Mouse (Mus musculus): ENCODE results near the gene Pcgf5.
"Not testable (repeated sequence)": the region's sequence is repeated elsewhere in the genome, so short reads cannot be mapped to it uniquely, and the experiment has no call there.

The Pcgf5 gene

DNA sequence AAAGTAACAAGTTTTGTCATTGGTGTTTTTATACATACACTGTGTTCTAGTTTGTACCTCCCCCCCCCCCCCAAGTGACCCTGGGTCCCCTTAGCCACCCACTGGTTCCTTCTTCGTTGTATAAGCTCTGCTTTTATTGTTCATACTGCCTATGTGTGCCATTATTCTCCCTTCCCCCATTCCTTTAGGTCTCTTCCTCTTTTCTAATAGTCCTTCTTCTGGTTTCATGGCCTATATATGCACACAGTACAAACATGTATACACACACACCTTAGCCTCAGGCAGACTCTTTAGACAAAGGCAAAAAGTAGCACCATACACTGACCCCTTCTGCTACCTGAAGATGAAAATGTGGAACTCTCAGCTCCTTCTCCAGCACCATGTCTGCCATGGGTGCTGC is 42.6 kb downstream of the Pcgf5 start:
- no peak for DNase-seq

DNA sequence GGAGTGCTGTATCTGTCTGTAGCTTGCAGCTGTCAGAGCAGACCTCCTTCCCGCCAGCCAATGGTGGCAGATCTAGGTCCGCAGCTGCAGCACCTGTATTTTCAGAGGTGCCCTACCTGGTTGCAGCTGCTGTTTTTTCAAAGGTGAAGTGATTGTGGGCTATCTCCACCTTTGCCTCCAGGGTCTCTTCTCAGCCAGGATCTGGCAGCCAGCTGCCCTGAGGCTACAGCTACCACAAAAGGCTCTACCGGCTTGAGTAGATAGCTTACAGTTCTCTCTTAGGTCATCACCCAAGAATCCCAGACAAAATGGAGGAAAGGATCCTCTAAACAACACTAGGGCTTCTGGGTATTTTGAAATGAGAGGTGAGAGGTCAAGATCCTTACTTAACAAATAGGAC is 50.4 kb downstream of the Pcgf5 start:
- no peak for DNase-seq

DNA sequence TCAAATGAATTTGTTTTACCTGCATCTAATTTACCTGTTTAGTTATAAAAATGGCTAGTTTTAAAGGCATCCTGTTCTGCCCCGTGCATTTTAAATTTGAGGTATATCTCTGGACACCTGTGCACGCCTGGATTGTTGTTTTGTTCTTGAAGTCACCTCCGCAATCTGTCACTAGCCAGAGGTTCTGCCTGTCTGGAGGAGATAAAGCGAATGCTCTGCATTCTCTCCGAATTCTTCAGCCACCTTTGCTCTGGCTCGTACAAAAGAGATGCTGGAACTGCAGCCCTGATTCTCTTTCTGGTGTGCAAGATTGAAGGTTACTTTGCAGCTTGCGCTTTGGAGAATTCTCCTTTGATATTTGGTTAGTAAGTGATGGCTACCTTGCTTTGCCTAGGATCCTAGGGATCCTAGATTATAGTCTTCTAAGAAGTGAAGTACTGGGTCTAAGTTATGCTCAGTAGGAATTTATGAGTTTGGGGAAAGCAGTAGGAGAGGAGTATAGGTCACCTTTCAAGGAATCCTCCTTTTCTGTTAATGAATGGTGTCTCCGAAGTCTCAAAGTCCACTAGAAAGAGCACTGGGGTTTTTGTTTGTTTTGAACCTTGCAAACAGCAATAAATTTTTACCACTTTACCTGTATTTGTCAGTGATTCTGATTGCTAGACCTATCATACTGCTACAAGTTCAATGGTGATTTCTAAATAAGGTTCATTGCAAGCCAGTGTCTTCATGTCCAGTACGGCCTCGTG is 60.4 kb downstream of the Pcgf5 start:
- DNase-seq: no peak

DNA sequence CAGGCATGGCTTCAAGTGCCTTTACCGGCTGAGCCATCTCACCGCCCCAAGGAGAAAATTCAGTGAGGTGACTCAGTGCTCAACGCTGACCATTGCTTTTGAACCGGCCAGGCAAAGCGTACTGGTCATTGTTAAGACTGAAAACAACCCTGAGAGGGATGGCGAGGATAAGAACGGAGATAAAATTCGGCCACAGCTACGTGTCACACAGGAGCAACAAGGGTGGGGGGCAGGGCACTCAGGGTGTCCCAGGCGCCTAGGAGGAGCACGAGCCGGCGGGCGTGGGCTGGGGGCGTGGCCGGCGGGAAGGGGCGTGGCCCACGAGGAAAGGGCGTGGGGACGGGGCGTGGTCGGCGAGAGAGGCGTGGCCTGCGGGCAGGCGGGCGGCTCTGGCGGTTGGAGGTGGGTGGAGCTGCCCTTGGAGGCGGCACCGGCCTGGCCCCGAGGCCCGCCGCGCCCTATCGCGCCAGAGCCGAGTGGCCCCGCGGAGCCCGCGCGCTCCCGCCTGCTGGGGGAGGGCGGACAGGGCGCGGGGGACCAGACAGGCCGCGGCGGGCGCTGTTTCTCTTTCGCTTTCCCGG is 61.3 kb downstream of the Pcgf5 start:
- peak; percentile 98 for DNase-seq

DNA sequence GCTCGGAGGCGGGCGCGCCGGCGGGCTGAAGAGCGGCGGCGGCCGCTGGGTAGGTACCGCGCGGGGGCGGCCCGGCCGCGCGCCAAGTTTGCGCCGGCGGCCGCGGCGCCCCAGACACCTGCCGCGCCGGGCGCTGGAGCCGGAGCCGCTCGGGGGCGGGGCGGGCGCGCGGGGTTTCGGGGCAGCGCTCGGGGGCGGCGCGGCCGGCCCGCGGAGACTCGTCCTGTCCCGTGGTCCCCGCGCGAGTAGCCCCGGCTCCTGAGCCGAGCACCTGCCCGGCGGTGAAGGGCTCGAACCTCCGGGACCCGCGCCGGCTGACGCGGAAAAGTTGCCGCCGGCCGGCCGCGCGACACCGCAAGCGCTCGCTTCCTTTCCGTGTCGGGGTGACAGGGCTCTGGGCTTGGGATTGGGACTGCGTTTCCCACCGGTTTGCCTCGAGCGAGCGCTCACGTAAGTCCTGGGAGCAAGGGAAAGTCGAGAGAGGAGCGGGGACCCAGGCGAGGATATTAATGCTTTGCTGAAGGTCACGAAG is 61.8 kb downstream of the Pcgf5 start:
- DNase-seq: no peak

DNA sequence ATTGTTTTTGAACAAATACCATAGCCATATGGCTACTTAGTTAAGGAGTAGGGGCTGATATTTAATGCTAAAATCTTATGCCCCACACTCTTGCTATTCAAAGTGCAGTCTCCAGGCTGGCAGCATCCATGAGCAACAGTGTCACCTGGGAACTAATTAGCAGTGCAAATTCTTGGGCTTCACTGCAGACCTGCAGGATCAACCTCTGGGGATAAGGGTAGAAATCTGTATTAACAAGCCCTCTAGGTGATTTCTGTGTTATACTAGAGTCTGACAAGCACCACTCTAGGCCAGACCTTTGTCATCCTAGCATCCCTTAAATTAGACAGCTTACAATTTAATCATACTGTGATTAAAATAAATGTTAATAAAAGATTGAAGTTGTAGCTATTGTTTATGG is 71.8 kb downstream of the Pcgf5 start:
- no peak for DNase-seq

DNA sequence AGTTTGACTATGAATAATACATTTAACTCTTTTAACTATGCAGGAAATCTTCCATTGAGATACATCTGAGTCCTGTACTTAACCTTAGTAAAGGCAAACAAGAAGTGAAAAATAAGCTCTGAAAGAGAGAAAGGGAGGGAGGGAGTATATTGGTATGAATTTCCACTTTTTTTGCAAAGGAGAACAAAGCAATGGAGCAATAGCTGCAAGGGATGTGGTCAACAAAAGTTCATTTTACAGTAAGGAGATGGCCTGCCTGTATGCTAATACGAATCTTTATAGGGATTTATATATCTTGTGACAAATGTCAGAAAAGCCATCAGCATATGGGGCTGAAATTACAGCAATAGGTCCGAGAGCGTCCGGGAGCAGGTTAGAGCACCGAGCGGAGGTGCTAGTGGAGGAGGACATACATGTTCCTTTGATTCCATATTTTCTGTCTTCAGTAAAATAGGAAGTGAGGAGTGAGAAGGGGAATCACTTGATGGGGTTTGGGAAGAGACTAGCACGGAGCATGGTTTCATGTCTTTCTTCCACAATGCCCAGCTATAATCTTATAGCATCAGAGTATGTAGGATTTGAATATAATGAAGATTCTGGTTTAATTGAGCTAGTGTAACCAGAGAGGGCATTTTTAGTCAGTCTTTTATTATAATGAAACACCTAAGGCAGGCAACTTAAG is 79.2 kb downstream of the Pcgf5 start:
- DNase-seq: no peak

DNA sequence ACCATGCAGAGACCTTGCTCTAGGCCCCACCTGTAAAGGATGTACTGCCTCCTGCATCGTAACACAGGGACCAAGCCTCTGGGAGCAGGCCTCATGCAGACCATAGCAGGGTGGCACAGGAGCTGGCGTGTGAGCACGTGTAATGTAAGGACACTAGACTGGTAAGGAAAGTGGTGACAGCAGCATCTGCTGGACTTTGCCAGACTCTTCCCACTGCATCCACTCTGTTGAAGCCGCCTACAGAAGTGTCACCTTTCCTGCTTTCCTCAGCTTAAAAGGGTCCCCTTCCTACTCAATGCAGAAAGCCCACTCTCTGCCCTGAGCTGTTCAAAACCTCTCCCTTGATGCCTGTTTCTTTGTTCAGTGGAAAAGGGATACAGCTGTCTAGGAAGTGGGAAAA is 80.0 kb downstream of the Pcgf5 start:
- DNase-seq: no peak

DNA sequence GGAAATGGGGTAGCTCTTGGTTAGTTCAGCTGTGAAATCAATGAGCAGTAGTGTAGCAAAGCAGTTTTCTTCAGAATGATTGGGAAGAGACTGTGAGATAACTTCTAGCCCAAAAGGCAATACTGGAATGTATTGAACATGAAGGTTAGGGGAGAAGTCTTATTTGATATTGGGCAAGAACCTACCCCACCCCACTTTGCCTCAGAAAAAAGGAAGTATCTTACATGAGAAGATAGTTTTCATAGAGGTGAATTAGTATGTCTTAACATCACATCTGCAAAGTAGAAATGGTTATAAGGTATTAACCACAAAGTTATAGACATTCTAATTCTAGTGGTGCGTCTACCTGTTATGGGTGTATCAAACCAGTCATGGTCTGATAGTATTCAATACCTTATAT is 81.2 kb downstream of the Pcgf5 start:
- DNase-seq: no peak

DNA sequence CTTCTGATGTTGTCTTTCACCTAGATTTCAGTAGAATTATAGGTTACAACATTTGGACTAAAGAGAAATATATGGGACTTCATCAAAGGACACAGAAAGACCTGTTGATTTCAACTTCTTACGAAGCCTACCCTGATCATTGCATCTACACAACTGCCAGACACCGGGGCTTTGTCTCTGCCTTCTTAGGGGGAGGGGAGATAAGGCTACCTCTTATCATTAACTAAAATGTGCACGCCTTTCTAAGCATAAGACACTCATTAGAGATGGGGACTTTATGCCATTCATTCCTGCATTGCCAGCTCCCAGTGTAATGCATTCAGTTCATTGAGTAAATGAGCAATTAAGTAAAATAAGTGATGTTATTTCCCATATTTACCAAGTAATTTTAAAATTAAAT is 85.1 kb downstream of the Pcgf5 start:
- DNase-seq: no peak

DNA sequence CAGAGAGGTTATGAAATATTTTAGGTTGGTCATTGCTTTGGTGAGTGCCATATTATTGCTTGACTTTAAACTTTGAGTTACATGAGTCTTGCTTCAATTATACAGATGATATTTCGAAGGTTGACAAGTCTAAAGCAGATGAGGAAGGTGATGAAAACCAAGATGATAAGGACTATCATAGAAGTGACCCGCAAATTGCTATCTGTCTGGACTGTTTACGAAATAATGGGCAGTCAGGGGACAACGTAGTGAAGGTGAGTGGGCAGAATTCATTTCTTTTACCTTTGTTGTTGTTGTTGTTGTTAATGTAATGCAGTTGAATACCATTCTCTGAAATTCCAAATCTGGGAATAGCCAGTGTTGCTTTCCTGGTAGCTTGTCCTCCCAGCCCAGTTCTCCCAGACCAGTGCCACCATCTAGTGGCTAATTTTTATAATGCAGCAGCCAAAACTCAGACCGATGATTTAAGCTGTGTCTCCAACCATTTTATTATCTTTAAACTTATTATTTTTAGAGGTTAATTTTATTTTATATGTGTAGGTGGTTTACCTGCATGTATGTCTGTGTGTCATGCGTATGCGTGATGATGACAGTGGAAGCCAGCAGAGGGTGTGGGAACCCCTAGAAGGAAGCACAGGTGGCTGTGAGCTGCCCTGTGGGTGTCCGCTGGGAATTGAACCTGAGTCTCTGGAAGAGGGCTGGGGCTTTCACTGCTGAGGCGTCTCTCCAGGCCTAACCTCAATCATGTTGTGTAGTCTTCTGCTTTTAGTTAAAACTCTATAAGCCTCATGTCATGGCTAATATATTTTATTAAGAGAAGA is 92.0 kb downstream of the Pcgf5 start:
- peak; percentile 34 for DNase-seq

DNA sequence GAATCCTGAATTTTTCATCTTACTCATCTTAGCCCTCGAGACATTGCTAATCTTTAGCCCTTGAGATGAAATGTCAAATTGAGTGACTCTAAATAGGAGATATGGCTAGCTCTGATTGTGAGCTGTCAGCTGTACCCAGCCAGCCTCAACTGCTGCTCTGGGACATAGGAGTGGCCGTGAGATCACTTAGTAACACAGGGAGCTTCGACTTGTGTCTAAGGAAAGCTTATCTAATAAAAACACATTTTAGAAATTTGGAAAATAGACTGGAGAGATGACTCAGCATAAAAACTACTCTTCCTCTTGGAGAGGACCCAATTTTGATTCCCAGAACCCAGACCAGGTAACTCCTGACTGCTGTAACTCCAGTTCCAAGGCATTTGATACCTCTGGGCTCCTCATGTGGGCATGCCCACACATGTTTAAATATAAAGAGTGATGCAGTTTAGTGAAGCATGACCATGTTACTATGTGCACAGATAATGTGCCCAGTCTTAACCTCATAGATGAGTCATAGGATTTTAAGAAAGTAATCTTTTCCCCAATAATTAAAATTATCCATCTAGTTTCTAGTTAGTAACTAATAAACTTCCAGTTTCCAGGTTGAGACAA is 103.0 kb downstream of the Pcgf5 start:
- DNase-seq: no peak

DNA sequence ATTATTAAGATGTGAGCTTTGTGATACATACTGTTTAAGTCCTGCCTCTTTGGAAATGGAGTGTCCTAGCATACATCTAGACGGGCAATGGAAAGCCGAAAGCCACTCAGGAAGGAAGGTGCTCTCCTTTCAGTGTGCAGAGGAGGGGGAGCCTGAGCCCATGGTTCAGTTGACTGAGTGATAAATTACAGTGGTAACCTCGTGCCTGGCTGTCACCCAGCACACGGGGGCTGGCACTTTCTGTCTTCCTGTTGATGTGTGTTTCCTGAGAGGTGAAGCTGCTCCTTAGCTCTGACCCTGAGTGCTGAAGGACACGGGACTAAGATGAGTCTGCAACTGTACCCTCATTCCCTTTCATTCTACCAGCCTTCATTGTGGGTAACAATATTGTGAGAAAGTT is 103.6 kb downstream of the Pcgf5 start:
- DNase-seq: no peak

DNA sequence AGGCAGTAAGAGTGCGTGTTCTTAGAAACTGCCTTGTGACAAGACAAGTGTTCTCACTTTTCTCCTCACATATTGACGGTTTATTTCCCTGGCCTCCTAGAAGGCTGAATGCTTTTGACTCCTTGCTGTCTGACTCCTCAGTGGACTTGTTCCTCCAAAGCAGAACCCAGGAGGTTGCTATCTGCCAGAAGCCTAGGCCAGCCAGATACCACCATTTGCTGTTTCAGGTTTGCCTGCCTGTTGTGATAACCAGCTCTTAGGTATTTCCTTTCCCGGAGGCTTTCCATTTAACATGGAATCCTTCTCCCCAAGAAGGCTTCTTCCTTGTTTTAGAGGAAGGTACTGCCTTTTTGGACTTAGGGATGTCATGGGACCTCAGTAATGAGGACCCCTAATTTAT is 104.1 kb downstream of the Pcgf5 start:
- not testable (repeated sequence) for DNase-seq

DNA sequence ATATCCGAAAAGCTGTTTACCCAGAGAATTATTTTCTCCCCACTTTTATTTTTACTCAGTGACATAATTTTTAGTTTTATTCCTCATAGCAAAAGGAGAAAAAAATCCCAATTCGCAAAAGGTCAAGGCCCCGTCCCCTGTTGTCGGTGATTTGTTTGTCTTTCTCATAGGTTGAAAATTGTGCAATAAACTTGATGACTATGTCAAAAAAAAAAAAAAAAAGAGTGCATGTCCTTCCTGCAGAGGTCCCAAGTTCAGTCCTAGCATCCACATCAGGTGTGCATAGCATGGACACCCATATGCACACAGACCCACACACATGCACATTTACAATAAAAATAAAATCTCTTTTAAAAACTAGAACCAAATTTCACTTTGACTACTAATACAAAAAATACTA is 105.3 kb downstream of the Pcgf5 start:
- no peak for DNase-seq

DNA sequence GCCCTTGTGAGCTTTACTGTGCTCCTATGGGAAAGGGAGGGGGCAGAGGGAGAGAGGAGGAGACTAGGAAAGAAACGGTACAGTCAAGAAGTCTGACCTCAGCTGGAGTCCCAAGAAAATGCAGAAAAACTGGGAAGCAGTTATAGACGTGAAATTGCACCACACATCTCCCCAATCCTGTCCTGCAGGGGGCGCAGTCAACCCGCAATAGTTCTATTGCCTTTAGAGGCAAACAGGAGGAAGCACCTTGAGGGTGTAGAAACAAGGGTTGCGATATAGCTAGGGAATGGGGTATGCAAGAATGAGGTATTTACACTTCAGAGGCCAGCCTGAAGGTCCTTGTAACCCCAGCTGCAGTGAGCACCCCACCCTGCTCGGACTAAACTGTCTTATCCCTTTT is 122.0 kb downstream of the Pcgf5 start:
- DNase-seq: peak; percentile 64

DNA sequence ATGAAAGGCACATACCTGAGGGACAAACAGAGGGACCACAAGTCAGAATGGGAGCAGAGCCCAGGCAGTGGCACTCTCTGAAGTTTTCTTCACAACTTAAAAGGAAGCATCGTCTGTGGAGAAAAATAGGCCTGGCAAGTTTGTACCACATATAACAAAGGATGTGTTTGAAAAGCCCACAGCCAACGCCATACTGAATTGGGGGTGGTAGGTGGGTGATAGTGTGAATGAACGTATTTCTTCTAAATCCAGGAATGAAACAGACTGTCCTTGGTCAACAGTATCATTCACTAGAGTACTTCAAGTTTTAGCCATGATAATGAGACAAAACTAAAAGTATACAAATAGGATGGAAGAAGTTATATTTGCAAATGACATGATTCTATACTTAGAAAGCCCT is 123.2 kb downstream of the Pcgf5 start:
- no peak for DNase-seq

DNA sequence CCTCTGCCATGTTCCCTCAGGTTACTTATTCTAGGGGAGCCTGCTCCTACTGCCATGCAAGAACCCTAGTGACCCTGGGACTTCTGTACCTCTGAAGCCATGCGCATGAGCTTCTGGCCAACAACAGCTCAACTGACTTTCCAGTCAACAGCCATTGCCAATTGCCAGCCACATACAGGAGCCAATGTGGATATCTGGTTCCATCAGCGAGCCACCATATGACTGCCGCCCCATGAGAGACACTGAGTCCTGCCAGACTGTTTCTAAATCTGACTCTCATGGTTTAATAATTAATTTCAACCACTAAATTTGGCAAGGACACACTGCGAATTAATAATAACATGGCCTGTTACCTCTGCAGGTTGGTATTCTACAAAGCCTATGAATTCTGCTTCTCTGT is 128.5 kb downstream of the Pcgf5 start:
- DNase-seq: no peak

DNA sequence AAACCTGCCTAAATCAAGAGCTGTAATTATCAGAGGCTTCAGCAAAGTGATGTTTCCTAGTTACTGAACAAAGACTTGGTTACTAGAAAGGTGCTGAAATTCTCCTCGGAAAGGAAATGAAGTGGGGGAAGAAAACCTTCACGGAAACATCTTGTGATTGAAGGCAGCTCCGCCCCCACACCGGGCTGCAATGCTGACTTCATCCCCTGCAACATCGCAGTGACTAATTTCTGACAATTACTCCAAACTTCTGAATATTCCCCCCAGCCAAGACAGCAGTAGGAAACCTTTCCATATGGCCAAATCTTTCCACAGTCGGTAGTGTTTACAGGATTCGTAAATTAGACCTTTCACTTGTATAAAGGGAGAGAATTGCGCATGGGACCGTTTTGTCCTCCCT is 129.0 kb downstream of the Pcgf5 start:
- no peak for DNase-seq

DNA sequence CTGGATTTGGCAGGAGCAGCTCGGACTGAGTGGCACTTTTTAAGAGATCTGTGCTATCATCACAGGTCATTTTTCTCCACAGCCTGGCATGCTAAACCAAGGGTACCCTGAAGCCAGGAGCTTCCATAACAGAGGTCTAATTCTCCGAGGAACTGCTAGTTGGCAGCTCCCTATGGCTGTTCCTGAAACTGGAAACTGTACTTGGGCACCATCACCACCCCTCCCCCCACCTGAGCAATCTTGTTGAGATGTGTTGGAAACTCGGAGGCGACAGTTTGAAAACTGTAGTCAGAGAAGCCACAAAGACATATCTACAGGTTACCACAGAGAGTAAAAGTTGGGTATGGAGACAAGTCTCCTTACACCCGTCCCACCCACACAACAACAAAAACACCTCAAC is 129.6 kb downstream of the Pcgf5 start:
- no peak for DNase-seq

DNA sequence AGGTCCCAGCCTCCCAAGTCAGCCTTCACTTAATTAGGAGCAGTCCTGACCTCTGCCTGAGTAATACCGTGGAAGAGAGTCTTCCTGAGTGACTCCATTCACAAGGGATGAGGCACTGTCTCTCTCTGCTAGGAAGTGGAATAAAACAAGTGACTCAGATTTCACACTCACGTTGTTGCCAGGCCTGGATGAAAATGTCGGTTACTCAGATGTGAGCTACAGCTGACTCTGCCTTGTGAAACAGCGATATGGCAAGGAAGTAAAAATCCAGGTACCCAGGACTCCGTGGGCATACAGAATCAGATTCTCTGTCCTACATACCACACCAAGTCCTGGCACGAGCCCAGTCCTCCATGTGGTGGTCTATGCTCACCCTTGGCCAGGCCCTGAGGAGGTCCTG is 142.8 kb downstream of the Pcgf5 start:
- DNase-seq: no peak

DNA sequence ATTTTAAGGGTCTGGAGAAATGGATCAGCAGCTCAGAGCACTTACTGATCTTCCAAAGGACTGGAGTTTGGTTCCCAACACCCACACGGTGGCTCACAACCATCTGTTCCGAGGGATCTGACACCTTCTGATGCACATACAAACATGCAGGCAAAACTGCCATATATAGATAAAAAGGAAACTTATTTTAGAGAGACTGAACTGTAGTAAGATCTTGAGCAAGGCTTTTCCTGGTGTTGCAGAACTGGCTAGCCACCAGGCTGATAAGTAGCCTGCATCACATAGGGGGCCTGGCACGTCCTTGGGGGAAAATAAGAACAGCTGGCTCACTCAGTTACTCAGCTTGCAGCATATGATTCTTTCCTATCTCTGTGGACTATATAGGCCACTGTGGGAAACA is 147.4 kb downstream of the Pcgf5 start:
- no peak for DNase-seq

DNA sequence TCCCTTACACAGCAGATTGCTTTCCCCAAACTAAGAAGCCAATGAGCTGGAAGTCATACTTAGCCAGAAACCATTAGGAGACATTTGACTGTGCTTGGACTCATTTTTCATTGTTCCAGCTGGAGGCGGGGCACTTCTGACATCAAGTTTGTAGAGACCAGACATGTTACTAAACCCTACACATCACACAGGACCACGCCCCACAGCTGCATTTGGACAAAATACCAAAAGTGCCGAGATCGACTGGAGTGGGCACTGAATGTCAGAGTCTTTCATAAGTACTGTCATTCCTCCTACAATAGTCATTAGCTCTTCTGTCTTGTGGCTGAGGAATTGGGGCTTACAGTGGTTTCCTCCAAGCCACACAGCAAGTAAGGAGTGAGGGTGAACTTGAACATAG is 148.4 kb downstream of the Pcgf5 start:
- no peak for DNase-seq

Data from kidney, adult 18-20 months (tissue).